Mouse (Mus musculus) lung, embryonic 16.5 days (tissue): ENCODE data around the gene Ctrb1. TPM values are rescaled to one million over a fixed set of nuclear protein-coding genes. Genes with fewer than 3 reads are reported as not detected.

ENCODE experiments used
- ATAC-seq: fragments of 200-750 bp; cut with Nextera tagmentation; 2 replicates; pipeline ENCODE4 v1.8.0; 2017; ENCODE audit warnings: low read depth, mild to moderate bottlenecking, moderate library complexity
- H3K27ac ChIP-seq: fragments of 300-500 bp; sonication (generic); 2 replicates; pipeline ENCODE4 v1.5.1; 2014; ENCODE audit warnings: mild to moderate bottlenecking, control low read depth, low read length
- H3K27me3 ChIP-seq: fragments of 300-500 bp; sonication (generic); 2 replicates; pipeline ENCODE4 v1.6.1; 2014; ENCODE audit warnings: low read depth, low read length, mixed read lengths; ENCODE audit not compliant: control insufficient read depth, insufficient read depth
- H3K36me3 ChIP-seq: fragments of 300-500 bp; sonication (generic); 2 replicates; pipeline ENCODE4 v1.6.1; 2014; ENCODE audit warnings: low read length; ENCODE audit not compliant: control insufficient read depth, insufficient read depth
- H3K4me1 ChIP-seq: fragments of 300-500 bp; sonication (generic); replicated peaks from 2 replicates; pipeline ENCODE4 v1.6.1; 2014; ENCODE audit warnings: low read length, mixed read lengths; ENCODE audit not compliant: control insufficient read depth, insufficient read depth
- H3K4me2 ChIP-seq: fragments of 300-500 bp; sonication (generic); 2 replicates; pipeline ENCODE4 v1.6.1; 2014; ENCODE audit warnings: low read depth, low read length, control low read depth
- H3K4me3 ChIP-seq: fragments of 300-500 bp; sonication (generic); 2 replicates; pipeline ENCODE4 v1.5.1; 2014; ENCODE audit warnings: mild to moderate bottlenecking, low read length, control low read depth
- H3K9ac ChIP-seq: fragments of 300-500 bp; sonication (generic); 2 replicates; pipeline ENCODE4 v1.6.1; 2014; ENCODE audit warnings: low read length, control low read depth
- H3K9me3 ChIP-seq: fragments of 300-500 bp; sonication (generic); 2 replicates; pipeline ENCODE4 v1.6.1; 2016; ENCODE audit warnings: low read length; ENCODE audit not compliant: control insufficient read depth
- WGBS: fragments of 180-500 bp; shearing (Covaris S2); extraction: QIAGEN DNeasy Blood & Tissue Kit; methylation state at CpG from one replicate; pipeline ENCODE4 v1.1.7; 2014; 5-methylcytosine and 5-hydroxymethylcytosine counted together
- polyA plus RNA-seq: library from polyadenylated mRNA; unstranded; fragments of >200 nt; fragmentation: Nextera tagmentation; extraction: Ambion mirVana; gene quantifications from 2 replicates; pipeline ENCODE4 v1.2.1, GENCODE M21; 2015

The Ctrb1 gene
- polyA plus RNA-seq, 1 experiment from 2014 or later: not detected

- Histone ChIP-seq H3K27ac (peak overlapping the region; percentile 95), H3K4me2 (peak overlapping the region; percentile 88), H3K4me3 (peak overlapping the region; percentile 79), H3K36me3 (no peaks in the 10 kb centered on the region), H3K27me3 (no peaks in the 10 kb centered on the region), H3K9me3 (no peaks in the 10 kb centered on the region), H3K4me1 (peaks cover 83% of the 10 kb centered on the region), H3K9ac (peak overlapping the region; percentile 91)
- ATAC-seq: peak; percentile 18
- WGBS: 18% methylated on average over 10 of the region's 10 CpGs
These were observed 41.7 kb upstream of the Ctrb1 start for GRCm38 (mm10) chr8:111732406-111733085.

GRCm38 (mm10) chr8:111732004-111732403 is 41.2 kb upstream of the Ctrb1 start:
- Histone ChIP-seq H3K4me1 (peaks cover 86% of the 10 kb centered on the region), H3K9ac (peak overlapping the region; percentile 91), H3K4me3 (peak overlapping the region; percentile 79), H3K36me3 (no peaks in the 10 kb centered on the region), H3K27me3 (no peaks in the 10 kb centered on the region), H3K27ac (peak overlapping the region; percentile 95), H3K9me3 (no peaks in the 10 kb centered on the region), H3K4me2 (peak overlapping the region; percentile 88)
- ATAC-seq: peak; percentile 93
- WGBS: 0% methylated on average over 20 of the region's 41 CpGs

DNA sequence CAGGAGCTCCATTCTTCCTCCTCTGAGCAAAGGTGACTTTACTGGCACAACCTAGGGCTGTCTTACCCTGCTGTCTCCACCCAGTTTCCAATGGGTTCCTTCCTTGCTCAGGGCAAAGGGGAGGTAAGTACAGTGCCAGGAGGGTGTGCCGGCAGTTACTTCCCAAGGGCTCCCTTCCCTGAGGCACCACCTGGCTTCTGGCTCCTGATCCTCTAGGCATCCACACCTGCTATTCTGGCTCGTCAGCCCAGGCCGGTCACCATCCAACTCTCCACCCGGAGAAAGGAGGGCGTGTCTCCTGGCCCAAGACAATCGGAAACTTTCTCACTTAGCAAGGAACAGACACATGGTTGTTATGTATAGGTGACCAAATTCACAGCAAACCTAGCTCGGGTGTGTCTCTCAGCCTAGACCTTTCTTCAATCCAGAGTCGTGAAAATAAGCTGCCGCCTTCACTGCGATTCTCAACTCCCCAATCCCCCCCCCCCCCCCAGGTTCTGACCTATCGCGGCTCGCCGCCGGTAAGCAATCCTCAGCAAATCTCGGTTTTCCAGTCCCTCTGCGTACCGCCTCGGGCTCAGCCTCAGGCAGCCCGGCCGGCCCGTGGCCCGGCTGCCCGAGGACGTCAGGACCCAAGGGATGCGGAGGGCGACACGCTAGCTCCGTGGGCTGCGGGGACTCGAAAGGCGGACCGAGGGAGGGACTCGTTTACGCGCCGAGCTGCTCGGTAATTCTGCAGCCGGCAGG is 40.6 kb upstream of the Ctrb1 start:
- under 1% methylated on average over 37 of the region's 39 CpGs for WGBS
- Histone ChIP-seq H3K4me2 (peak overlapping the region; percentile 88), H3K9ac (peak overlapping the region; percentile 91), H3K4me1 (peaks cover 86% of the 10 kb centered on the region), H3K9me3 (no peaks in the 10 kb centered on the region), H3K36me3 (no peaks in the 10 kb centered on the region), H3K27ac (peak overlapping the region; percentile 93), H3K27me3 (no peaks in the 10 kb centered on the region), H3K4me3 (peak overlapping the region; percentile 79)
- peak; percentile 13 for ATAC-seq

DNA sequence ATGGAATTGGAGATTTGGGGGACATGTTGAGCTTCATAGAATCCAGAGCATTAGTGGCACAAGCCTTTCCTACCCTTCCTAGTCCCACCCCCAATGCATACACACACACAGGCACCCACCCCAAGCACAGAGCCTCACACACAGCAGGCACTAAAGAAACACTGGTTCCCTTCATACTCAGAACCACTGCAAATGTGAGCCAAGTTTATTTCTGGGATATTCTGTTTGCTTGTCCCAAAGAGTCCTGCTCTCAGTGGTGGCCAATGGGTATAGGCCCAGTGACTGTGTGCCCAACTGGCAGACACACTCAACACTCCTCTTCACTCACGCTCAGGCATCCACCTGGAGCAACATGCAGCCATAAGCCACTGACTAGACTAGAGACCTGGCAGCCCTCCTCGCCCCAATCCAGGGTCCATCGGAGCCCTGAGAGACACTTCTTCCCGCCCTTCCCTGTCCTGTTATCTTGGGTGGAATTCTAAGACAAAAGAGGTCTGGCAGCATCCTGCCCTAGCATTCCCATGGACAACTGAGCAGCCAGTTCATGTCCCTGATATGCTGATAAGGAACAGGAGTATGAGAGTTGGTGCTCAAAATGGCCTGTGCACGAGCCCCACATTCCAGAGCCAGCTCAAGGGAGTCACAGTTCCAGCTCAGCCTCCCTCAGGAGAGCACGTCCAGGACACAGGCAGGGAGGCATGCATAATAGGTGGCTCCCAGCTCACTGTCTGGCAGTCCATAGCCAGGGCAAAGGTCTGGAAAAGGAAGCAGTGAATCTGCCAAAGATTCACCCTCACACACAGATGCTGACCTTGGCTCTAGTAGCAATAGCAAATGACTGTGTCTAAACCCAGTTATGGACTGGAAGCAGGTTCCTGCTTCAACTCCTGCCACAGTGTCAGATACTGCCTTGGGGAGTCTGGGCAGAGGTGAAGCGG is 38.7 kb upstream of the Ctrb1 start:
- WGBS: 45% methylated on average over 7 of the region's 7 CpGs
- no peaks in the 10 kb centered on the region for H3K27me3 ChIP-seq
- H3K36me3 ChIP-seq: no peaks in the 10 kb centered on the region
- H3K9ac ChIP-seq: peak overlapping the region; percentile 91
- H3K4me1 ChIP-seq: peaks cover 73% of the 10 kb centered on the region
- H3K27ac ChIP-seq: peak overlapping the region; percentile 63
- ATAC-seq: no peak
- H3K9me3 ChIP-seq: no peaks in the 10 kb centered on the region
- H3K4me2 ChIP-seq: peak overlapping the region; percentile 88
- H3K4me3 ChIP-seq: no peak overlapping the region

- Histone ChIP-seq H3K36me3 (no peaks in the 10 kb centered on the region), H3K4me2 (no peak overlapping the region), H3K4me1 (peaks cover 63% of the 10 kb centered on the region), H3K9me3 (no peaks in the 10 kb centered on the region), H3K4me3 (no peak overlapping the region), H3K9ac (0 out of 2 replicates have a peak overlapping the region, but pooled peaks have one; percentile 14), H3K27me3 (no peaks in the 10 kb centered on the region), H3K27ac (no peak overlapping the region)
- ATAC-seq: no peak
- 77% methylated on average over 5 of the region's 5 CpGs for WGBS
These were observed 37.7 kb upstream of the Ctrb1 start for GRCm38 (mm10) chr8:111728481-111728880.

DNA sequence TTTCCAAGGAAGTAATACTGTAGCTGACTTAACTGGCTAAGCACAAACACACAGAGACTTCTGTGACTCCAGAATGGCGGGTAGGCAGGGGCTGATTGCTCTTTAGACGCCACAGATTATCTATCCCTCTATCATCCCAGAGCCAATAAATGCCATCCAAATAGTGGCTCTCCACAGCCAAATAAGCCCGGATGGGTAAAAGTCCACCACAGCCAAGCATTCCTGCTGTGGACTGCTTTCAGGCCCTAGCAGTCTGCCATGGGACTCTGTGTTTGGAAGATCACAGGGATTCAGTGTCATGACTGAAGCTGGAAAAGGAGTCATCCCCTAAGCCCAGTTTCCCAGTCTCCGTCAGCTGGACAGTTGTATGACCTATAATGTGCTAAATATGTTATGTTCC is 36.7 kb upstream of the Ctrb1 start:
- Histone ChIP-seq H3K4me1 (peaks cover 54% of the 10 kb centered on the region), H3K27me3 (no peaks in the 10 kb centered on the region), H3K9me3 (no peaks in the 10 kb centered on the region), H3K4me3 (no peak overlapping the region), H3K27ac (0 out of 2 replicates have a peak overlapping the region, but pooled peaks have one; percentile 54), H3K9ac (no peak overlapping the region), H3K36me3 (no peaks in the 10 kb centered on the region), H3K4me2 (no peak overlapping the region)
- 82% methylated on average over 4 of the region's 4 CpGs for whole genome bisulfite sequencing
- no peak for ATAC-seq

- no peak overlapping the region for H3K4me2 ChIP-seq
- H3K4me3 ChIP-seq: no peak overlapping the region
- H3K27me3 ChIP-seq: no peaks in the 10 kb centered on the region
- WGBS: 41% methylated on average over 7 of the region's 7 CpGs
- no peaks in the 10 kb centered on the region for H3K9me3 ChIP-seq
- no peaks in the 10 kb centered on the region for H3K36me3 ChIP-seq
- H3K4me1 ChIP-seq: peaks cover 49% of the 10 kb centered on the region
- H3K27ac ChIP-seq: peak overlapping the region; percentile 54
- ATAC-seq: peak; percentile 67
- peak overlapping the region; percentile 14; the same call in 1 of the 2 replicates for H3K9ac ChIP-seq
These were observed 35.5 kb upstream of the Ctrb1 start for GRCm38 (mm10) chr8:111726102-111726900.

DNA sequence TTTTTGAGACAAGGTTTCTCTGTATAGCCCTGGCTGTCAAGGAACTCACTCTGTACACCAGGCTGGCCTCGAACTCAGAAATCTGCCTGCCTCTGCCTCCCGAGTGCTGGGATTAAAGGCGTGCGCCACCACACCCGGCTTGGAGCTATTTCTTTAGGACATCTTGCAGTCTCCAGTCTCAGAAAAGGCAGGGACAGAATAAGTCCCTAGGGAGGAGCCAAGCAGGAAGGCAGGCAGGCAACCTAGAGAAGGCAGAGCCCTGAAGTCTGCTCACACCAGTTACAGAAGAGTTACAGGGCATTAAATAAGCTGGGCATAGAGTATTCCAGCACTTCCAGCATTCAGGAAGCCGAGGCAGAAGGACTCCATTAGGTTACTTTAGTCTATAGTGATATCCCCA is 34.5 kb upstream of the Ctrb1 start:
- no peak overlapping the region for H3K9ac ChIP-seq
- H3K27ac ChIP-seq: no peak overlapping the region
- H3K4me2 ChIP-seq: no peak overlapping the region
- ATAC-seq: no peak
- H3K36me3 ChIP-seq: peaks cover 7% of the 10 kb centered on the region
- H3K4me1 ChIP-seq: peaks cover 40% of the 10 kb centered on the region
- WGBS: 89% methylated on average over 6 of the region's 6 CpGs
- no peak overlapping the region for H3K4me3 ChIP-seq
- H3K9me3 ChIP-seq: no peaks in the 10 kb centered on the region
- H3K27me3 ChIP-seq: no peaks in the 10 kb centered on the region
